Mouse (Mus musculus) heart, adult 18-20 months (tissue): ENCODE measurements around the gene St3gal3. TPM values are rescaled to one million over a fixed set of nuclear protein-coding genes. Genes with fewer than 3 reads are reported as not detected.

Experiments
- DNase-seq, 2 experiments: peaks; one replicate each; pipeline ENCODE4 v3.0.0; 2021 to 2022; ENCODE audit warnings: mixed read lengths in 1 of 2
- total RNA-seq, 2 experiments: library from RNA; stranded (reverse); gene quantifications; 2 replicates each; pipeline ENCODE4 v1.2.3; 2021

Gene St3gal3
- total RNA-seq, 2 experiments from 2014 or later: 55.9 to 57.6 TPM

DNA sequence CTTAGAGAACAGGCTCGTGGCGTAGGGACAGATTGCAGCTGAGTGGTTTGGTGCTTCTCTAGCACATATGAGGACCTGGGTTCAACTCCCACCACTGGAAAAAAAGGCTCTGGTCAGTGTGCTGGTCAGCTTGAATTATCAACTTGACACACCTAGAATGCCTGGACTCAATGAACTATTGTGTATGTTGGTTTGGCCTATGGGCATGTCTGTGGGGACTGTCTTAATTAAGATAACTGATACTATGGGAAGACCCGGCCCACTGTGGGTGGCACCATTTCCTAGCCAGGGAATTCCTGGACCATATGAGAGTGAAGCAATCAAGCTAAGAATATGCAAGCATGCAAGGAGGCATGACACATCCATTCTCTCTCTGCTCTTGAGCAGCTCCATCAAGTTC, 150.5 kb downstream of the St3gal3 start:
- DNase-seq: no peak

DNA sequence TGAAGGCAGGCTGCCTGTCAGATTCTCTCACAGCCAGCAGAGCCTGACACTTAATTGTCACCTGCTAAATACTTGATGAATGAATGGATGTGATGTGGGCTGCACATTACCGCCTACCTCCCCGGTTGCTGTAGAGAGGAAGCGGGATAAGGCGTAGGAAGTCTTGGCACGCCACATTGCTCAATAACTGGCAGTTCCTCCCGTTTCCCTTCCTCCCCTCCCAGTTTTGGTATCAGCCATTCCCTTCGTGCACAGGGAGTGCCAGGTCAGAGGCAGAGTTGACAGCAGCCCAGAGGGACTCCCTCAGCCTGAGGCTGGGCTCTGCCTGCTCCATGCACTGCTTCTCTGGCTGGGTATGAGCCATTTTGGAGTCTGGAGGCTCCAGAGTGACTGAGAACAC, 152.0 kb downstream of the St3gal3 start:
- DNase-seq: peak; percentile 64 to 85

DNA sequence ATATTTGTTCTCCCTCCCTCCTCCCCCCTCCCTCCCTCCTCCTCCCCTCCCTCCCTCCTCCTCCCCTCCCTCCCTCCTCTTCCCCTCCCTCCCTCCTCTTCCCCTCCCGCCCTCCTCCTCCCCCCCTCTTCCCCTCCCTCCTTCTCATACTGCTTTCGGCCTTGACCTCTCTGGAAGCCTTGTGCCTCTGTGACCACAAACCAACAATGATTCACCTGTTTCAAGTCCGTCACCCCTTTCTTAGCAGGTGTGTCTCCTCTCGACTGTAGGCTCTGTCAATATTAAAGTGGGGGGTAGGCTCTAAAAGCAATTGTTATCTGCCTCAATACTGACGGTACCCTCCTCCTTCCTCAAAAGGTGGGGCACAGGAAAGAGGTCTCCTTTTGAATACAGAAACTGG, 153.2 kb downstream of the St3gal3 start:
- DNase-seq: no peak

- no peak for DNase-seq
These were observed 154.6 kb downstream of the St3gal3 start for GRCm38 (mm10) chr4:117980161-117980560.

DNA sequence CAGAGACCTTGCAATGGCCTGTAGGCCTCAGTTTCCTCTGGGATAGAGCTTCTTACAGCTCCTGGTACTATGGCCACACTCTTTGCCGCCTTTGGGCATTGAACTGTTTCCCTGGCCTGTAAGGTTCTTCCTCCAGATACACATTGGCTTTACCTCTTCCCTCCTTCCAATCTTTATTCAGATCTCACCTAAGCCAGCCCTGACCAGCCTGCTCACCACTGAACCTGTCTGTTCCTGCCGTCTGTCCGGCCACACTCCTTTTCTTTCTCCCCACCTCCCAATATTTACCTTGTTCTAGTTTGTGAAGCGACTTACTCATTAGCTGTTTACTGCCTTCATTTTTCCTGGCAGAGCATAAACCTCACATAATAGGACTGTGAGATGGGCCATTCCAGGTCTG, 155.5 kb downstream of the St3gal3 start:
- DNase-seq: no peak

DNA sequence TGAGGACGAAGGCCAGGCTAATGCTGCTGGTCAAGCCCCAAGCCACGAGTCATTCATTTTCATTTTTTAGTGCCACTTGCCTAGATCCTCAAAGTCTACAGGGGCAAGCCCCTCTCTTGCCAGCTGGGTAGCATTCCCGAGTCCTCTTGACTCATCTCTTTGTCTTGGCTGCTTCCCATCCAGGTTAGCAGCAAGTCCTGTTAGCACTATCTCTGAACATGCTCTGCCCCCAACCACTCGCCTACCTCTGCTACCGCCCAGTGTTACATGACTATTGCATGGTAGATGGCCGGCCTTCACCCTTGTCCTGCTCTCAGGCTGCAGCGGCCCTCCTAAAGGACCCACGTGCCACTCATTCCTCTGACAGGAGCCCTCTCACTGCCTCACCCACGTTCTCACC, 156.4 kb downstream of the St3gal3 start:
- DNase-seq: no peak

DNA sequence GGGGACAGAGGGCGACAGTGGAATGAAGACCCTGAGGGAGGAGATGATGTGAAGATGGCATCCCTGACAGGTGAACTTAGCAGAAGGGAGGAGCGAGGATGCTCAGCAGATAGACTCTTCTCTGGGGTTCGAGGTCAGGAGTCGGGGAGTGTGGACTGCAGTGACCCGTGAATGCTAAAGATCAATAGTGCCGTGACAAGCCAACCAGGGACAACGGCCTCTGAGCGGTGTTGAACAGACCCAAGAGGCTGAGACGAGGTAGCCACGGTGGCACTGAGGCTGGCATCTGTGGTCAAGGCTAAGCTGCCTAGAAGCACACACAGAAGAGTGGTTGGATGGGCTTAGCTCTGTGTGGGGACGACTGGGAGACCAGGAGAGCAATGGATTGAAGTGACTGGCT, 156.9 kb downstream of the St3gal3 start:
- DNase-seq: no peak

- no peak for DNase-seq
These were observed 157.3 kb downstream of the St3gal3 start for GRCm38 (mm10) chr4:117977371-117977770.

GRCm38 (mm10) chr4:117975820-117976219, 158.9 kb downstream of the St3gal3 start:
- no peak for DNase-seq

GRCm38 (mm10) chr4:117974719-117975118, 160.0 kb downstream of the St3gal3 start:
- DNase-seq: no peak

- no peak for DNase-seq
These were observed 161.7 kb downstream of the St3gal3 start for GRCm38 (mm10) chr4:117972999-117973398.

DNA sequence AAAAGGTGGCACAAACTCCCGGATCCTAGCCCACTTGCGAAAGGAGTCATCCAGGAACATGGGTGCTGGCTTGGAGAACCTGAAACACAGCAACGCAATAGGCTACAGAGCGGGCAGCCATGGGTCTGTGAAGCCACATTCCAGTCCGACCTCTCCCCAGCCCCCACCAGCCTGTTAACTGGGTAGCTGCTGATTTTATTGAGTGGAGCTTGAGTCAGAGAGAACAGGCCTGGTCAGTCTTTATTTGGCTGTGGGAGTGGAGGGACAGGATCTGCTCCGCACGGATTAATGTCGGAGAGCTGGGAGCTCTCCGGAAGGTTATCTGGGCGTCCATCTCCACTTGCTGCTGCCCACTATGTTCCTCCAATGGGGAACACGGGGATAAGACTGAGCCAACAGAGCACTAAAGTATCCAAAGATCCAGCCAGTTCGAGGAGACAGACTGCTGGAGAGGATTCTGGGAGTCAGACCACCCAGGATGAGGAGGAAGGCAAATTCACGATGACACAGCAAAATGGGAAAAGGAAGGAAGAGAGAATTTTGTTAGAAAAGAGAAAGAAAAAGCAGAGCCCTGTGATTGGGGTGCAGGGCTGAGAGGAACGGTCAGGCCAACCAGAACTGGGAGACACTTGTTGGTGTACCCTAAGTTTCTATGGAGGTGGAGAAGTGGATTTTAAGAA, 170.2 kb downstream of the St3gal3 start:
- DNase-seq: no peak

DNA sequence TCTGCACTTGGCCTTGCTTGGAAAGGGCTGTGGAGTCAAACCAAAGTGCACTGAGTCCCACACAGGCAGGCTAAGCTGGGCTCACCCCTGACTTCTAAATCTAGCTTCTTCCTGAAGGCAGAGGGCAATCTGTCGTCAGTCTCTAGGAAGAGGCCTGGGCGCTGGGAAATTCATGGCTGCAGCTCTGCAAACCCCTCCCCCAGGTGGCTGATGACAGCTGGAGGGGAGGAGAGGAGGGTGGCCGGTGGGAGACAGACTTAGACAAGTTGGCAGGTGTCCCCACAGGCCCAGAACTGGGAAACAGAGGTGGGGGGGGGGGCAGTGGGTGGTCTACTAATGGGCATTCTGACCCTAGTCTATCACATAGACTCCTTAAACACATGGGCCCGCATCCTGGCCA, 177.2 kb downstream of the St3gal3 start:
- no peak for DNase-seq

GRCm38 (mm10) chr4:117947493-117947892, 187.2 kb downstream of the St3gal3 start:
- no peak for DNase-seq

GRCm38 (mm10) chr4:117946639-117947305, 187.9 kb downstream of the St3gal3 start:
- peak in 1 of 2 experiments; percentile 20 for DNase-seq

DNA sequence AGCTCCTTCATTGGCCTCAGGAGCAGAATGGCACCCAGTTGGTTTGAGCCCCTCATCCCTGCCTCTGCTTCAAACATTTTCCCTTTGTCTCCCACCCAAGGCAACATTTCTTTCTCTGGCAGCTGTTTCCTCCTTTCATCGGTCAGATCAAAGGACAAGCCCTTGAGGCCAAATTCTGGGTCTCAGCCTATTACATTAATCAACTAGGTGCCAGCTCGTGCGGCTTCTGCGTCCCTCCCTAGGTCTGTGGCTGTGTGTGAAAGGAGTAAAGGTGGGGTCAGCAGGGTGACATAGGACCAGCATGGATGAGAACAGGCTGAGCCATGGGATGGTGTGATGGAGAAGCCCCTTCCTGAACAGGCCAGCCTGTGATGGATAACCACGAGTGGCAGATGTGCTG, 191.4 kb downstream of the St3gal3 start:
- no peak for DNase-seq

DNA sequence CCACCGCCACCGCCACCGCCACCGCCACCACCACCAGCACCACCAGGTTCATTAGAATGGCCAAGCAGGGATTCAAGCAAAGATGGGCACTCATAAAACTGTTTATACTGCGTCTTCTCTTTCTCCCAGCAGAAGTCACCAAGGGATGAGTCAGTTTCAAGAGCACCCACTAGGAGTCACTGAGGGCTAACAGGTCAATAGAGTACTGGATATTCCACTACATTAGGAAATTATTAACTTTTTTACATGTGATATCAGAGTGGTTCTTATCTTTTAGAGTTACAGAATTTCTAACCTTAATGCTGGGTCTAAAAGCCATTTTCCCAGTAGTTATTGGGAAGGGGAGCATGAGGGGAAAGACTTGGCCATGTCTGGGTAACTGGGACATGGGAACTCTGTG, 197.8 kb downstream of the St3gal3 start:
- no peak for DNase-seq

DNA sequence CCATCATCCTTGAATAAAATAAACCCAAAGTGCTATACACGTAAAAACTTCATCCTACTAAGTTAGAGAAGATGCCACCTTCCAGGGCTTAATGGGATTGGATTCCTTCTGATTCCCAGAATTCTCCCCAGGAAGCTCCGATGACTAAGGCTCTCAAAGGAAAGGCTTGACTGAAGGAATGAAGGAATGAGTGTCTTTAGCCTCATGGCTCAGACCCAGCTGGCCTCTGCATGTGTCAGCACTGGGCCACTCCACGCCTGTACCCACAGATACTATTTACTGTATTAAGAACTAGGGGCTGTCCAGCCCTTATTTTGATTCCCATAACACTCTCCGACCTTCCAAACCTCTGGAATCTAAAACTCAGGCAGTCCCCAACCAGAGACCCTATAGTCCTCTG, 200.6 kb downstream of the St3gal3 start:
- no peak for DNase-seq

GRCm38 (mm10) chr4:117933248-117933647, 201.5 kb downstream of the St3gal3 start:
- DNase-seq: no peak

- DNase-seq: peak in 1 of 2 experiments; percentile 30
These were observed 205.3 kb downstream of the St3gal3 start, which contains the start of gene Artn for GRCm38 (mm10) chr4:117929391-117929881. TSS of gene Artn (minus strand) at chr4:117929763.

GRCm38 (mm10) chr4:117928699-117929241, 205.9 kb downstream of the St3gal3 start:
- DNase-seq: peak; percentile 53 to 74

- DNase-seq: peak in 1 of 2 experiments; percentile 37
These were observed 206.5 kb downstream of the St3gal3 start for GRCm38 (mm10) chr4:117928234-117928633.
